Mouse (Mus musculus): ENCODE measurements around the gene Psmd1. TPM values are rescaled to one million over a fixed set of nuclear protein-coding genes. Genes with fewer than 3 reads are reported as not detected.

Gene Psmd1
- polyA plus RNA-seq, 1 experiment from 2014 or later, result 191 TPM

- ATAC-seq, result no peak
- Histone ChIP-seq H3K9ac (replicated peaks; ENCODE audit: low read depth, low read length) (no peak overlapping the region), H3K27ac (ENCODE audit: low read length) (no peak overlapping the region), H3K4me2 (ENCODE audit: low read length) (no peak overlapping the region), H3K27me3 (replicated peaks; ENCODE audit: control insufficient read depth, insufficient read depth, low read length) (peaks cover 11% of the 10 kb centered on the region), H3K4me3 (replicated peaks; ENCODE audit: low read length) (no peak overlapping the region), H3K4me1 (replicated peaks; ENCODE audit: control insufficient read depth, insufficient read depth, low read length) (peaks cover 3% of the 10 kb centered on the region), H3K9me3 (ENCODE audit: control insufficient read depth, low read length) (peaks cover 4% of the 10 kb centered on the region; the same call in 1 of the 2 replicates), H3K36me3 (ENCODE audit: control insufficient read depth, insufficient read depth) (no peaks in the 10 kb centered on the region)
- 95% methylated on average over 3 of the region's 3 CpGs for WGBS
Measured at GRCm38 (mm10) chr1:86040817-86041216, 23.4 kb upstream of the Psmd1 start.

- no peak overlapping the region for H3K9ac ChIP-seq (replicated peaks; ENCODE audit: low read depth, low read length)
- no peak overlapping the region for H3K4me3 ChIP-seq (replicated peaks; ENCODE audit: low read length)
- ATAC-seq, result no peak
- H3K27ac ChIP-seq (ENCODE audit: low read length), result no peak overlapping the region
- H3K27me3 ChIP-seq (replicated peaks; ENCODE audit: control insufficient read depth, insufficient read depth, low read length), result peaks cover 18% of the 10 kb centered on the region
- H3K36me3 ChIP-seq (ENCODE audit: control insufficient read depth, insufficient read depth), result no peaks in the 10 kb centered on the region
- no peak overlapping the region for H3K4me2 ChIP-seq (ENCODE audit: low read length)
- WGBS, result 58% methylated on average over 4 of the region's 4 CpGs
- peaks cover 4% of the 10 kb centered on the region; the same call in 1 of the 2 replicates for H3K9me3 ChIP-seq (ENCODE audit: control insufficient read depth, low read length)
- peaks cover 15% of the 10 kb centered on the region for H3K4me1 ChIP-seq (replicated peaks; ENCODE audit: control insufficient read depth, insufficient read depth, low read length)
Measured at GRCm38 (mm10) chr1:86045056-86045455, 19.1 kb upstream of the Psmd1 start.

- Histone ChIP-seq H3K36me3 (ENCODE audit: control insufficient read depth, insufficient read depth) (no peaks in the 10 kb centered on the region), H3K4me2 (ENCODE audit: low read length) (peak within 1 kb of the TSS; percentile 98), H3K9me3 (ENCODE audit: control insufficient read depth, low read length) (peaks cover 4% of the 10 kb centered on the region; the same call in 1 of the 2 replicates), H3K4me3 (replicated peaks; ENCODE audit: low read length) (peak within 1 kb of the TSS; percentile 66), H3K4me1 (replicated peaks; ENCODE audit: control insufficient read depth, insufficient read depth, low read length) (peaks cover 15% of the 10 kb centered on the region), H3K9ac (replicated peaks; ENCODE audit: low read depth, low read length) (peak within 1 kb of the TSS; percentile 74), H3K27ac (ENCODE audit: low read length) (no peak within 1 kb of the TSS), H3K27me3 (replicated peaks; ENCODE audit: control insufficient read depth, insufficient read depth, low read length) (peaks cover 18% of the 10 kb centered on the region)
- ATAC-seq, result peak; percentile 75
- under 1% methylated on average over 108 of the region's 110 CpGs for WGBS
Measured at GRCm38 (mm10) chr1:86045848-86046805, 18.1 kb upstream of the Psmd1 start, which contains the start of gene 2810459M11Rik. TSS of gene 2810459M11Rik (plus strand) at chr1:86045863.

- Histone ChIP-seq H3K9me3 (ENCODE audit: control insufficient read depth, low read length) (no peaks in the 10 kb centered on the region), H3K4me2 (ENCODE audit: low read length) (peak overlapping the region; percentile 98), H3K9ac (replicated peaks; ENCODE audit: low read depth, low read length) (peak overlapping the region; percentile 74), H3K27me3 (replicated peaks; ENCODE audit: control insufficient read depth, insufficient read depth, low read length) (peaks cover 18% of the 10 kb centered on the region), H3K4me3 (replicated peaks; ENCODE audit: low read length) (peak overlapping the region; percentile 66), H3K27ac (ENCODE audit: low read length) (no peak overlapping the region), H3K36me3 (ENCODE audit: control insufficient read depth, insufficient read depth) (no peaks in the 10 kb centered on the region), H3K4me1 (replicated peaks; ENCODE audit: control insufficient read depth, insufficient read depth, low read length) (peaks cover 15% of the 10 kb centered on the region)
- WGBS, result 8% methylated on average over 24 of the region's 24 CpGs
- no peak for ATAC-seq
Measured at GRCm38 (mm10) chr1:86046833-86047563, 17.2 kb upstream of the Psmd1 start.

- no peak overlapping the region for H3K27ac ChIP-seq (ENCODE audit: low read length)
- no peaks in the 10 kb centered on the region for H3K36me3 ChIP-seq (ENCODE audit: control insufficient read depth, insufficient read depth)
- no peaks in the 10 kb centered on the region for H3K9me3 ChIP-seq (ENCODE audit: control insufficient read depth, low read length)
- no peak overlapping the region for H3K9ac ChIP-seq (replicated peaks; ENCODE audit: low read depth, low read length)
- H3K4me2 ChIP-seq (ENCODE audit: low read length), result no peak overlapping the region
- ATAC-seq, result no peak
- no peak overlapping the region for H3K4me3 ChIP-seq (replicated peaks; ENCODE audit: low read length)
- H3K27me3 ChIP-seq (replicated peaks; ENCODE audit: control insufficient read depth, insufficient read depth, low read length), result peaks cover 18% of the 10 kb centered on the region
- peaks cover 20% of the 10 kb centered on the region for H3K4me1 ChIP-seq (replicated peaks; ENCODE audit: control insufficient read depth, insufficient read depth, low read length)
- WGBS, result 75% methylated on average over 4 of the region's 4 CpGs
Measured at GRCm38 (mm10) chr1:86048231-86048630, 16.0 kb upstream of the Psmd1 start.

GRCm38 (mm10) chr1:86048744-86049143 lies 15.4 kb upstream of the Psmd1 start:
- no peak for ATAC-seq
- Histone ChIP-seq H3K36me3 (ENCODE audit: control insufficient read depth, insufficient read depth) (no peaks in the 10 kb centered on the region), H3K27me3 (replicated peaks; ENCODE audit: control insufficient read depth, insufficient read depth, low read length) (peaks cover 18% of the 10 kb centered on the region), H3K4me3 (replicated peaks; ENCODE audit: low read length) (no peak overlapping the region), H3K9ac (replicated peaks; ENCODE audit: low read depth, low read length) (no peak overlapping the region), H3K9me3 (ENCODE audit: control insufficient read depth, low read length) (no peaks in the 10 kb centered on the region), H3K4me1 (replicated peaks; ENCODE audit: control insufficient read depth, insufficient read depth, low read length) (peaks cover 25% of the 10 kb centered on the region), H3K27ac (ENCODE audit: low read length) (no peak overlapping the region), H3K4me2 (ENCODE audit: low read length) (no peak overlapping the region)
- WGBS, result 82% methylated on average over 3 of the region's 3 CpGs

- Histone ChIP-seq H3K4me3 (replicated peaks; ENCODE audit: low read length) (no peak overlapping the region), H3K27ac (ENCODE audit: low read length) (peak overlapping the region; percentile 54), H3K9ac (replicated peaks; ENCODE audit: low read depth, low read length) (no peak overlapping the region), H3K36me3 (ENCODE audit: control insufficient read depth, insufficient read depth) (no peaks in the 10 kb centered on the region), H3K9me3 (ENCODE audit: control insufficient read depth, low read length) (no peaks in the 10 kb centered on the region), H3K4me2 (ENCODE audit: low read length) (no peak overlapping the region), H3K27me3 (replicated peaks; ENCODE audit: control insufficient read depth, insufficient read depth, low read length) (no peaks in the 10 kb centered on the region), H3K4me1 (replicated peaks; ENCODE audit: control insufficient read depth, insufficient read depth, low read length) (peaks cover 19% of the 10 kb centered on the region)
- peak; percentile 88 for ATAC-seq
- WGBS, result 31% methylated on average over 12 of the region's 12 CpGs
Measured at GRCm38 (mm10) chr1:86053198-86053921, 10.8 kb upstream of the Psmd1 start.

- no peaks in the 10 kb centered on the region for H3K36me3 ChIP-seq (ENCODE audit: control insufficient read depth, insufficient read depth)
- no peaks in the 10 kb centered on the region for H3K27me3 ChIP-seq (replicated peaks; ENCODE audit: control insufficient read depth, insufficient read depth, low read length)
- no peak overlapping the region for H3K4me3 ChIP-seq (replicated peaks; ENCODE audit: low read length)
- ATAC-seq, result no peak
- peaks cover 23% of the 10 kb centered on the region for H3K4me1 ChIP-seq (replicated peaks; ENCODE audit: control insufficient read depth, insufficient read depth, low read length)
- WGBS, result 22% methylated on average over 3 of the region's 3 CpGs
- no peak overlapping the region for H3K27ac ChIP-seq (ENCODE audit: low read length)
- H3K4me2 ChIP-seq (ENCODE audit: low read length), result no peak overlapping the region
- no peaks in the 10 kb centered on the region for H3K9me3 ChIP-seq (ENCODE audit: control insufficient read depth, low read length)
- H3K9ac ChIP-seq (replicated peaks; ENCODE audit: low read depth, low read length), result no peak overlapping the region
Measured at GRCm38 (mm10) chr1:86054943-86055342, 9.2 kb upstream of the Psmd1 start.

GRCm38 (mm10) chr1:86056284-86056683 lies 7.9 kb upstream of the Psmd1 start:
- H3K9ac ChIP-seq (replicated peaks; ENCODE audit: low read depth, low read length), result no peak overlapping the region
- H3K27ac ChIP-seq (ENCODE audit: low read length), result no peak overlapping the region
- no peaks in the 10 kb centered on the region for H3K9me3 ChIP-seq (ENCODE audit: control insufficient read depth, low read length)
- no peaks in the 10 kb centered on the region for H3K36me3 ChIP-seq (ENCODE audit: control insufficient read depth, insufficient read depth)
- no peak for ATAC-seq
- no peak overlapping the region for H3K4me2 ChIP-seq (ENCODE audit: low read length)
- H3K27me3 ChIP-seq (replicated peaks; ENCODE audit: control insufficient read depth, insufficient read depth, low read length), result no peaks in the 10 kb centered on the region
- peaks cover 23% of the 10 kb centered on the region for H3K4me1 ChIP-seq (replicated peaks; ENCODE audit: control insufficient read depth, insufficient read depth, low read length)
- no peak overlapping the region for H3K4me3 ChIP-seq (replicated peaks; ENCODE audit: low read length)
- 92% methylated on average over 4 of the region's 4 CpGs for WGBS
